Mouse (Mus musculus) forebrain, embryonic 14.5 days (tissue): ENCODE measurements at regions not wholly inside any gene's neighbourhood (a gene's known extent, or its start where the extent isn't known, plus 50 kb on each side); places are given as distances from the start of the nearest gene placed in this dataset.

Experiments used
- ATAC-seq: fragments of 200-750 bp; cut with Nextera tagmentation; 2 replicates; pipeline ENCODE4 v1.8.0; 2017; ENCODE audit warnings: mild to moderate bottlenecking, moderate library complexity
- DNase-seq: peaks from one replicate; pipeline ENCODE4 v3.0.0-alpha.2; 2015; ENCODE audit warnings: low spot score
- H3K27ac ChIP-seq: fragments of 300-500 bp; sonication (generic); 2 replicates; pipeline ENCODE4 v1.5.1; 2014; ENCODE audit warnings: low read depth, mild to moderate bottlenecking, control low read depth, low read length, moderate library complexity
- H3K27me3 ChIP-seq: fragments of 300-500 bp; sonication (generic); replicated peaks from 2 replicates; pipeline ENCODE4 v1.6.1; 2014; ENCODE audit warnings: low read length, control low read depth, mixed read lengths; ENCODE audit not compliant: control insufficient read depth, insufficient read depth
- H3K36me3 ChIP-seq: fragments of 300-500 bp; sonication (generic); 2 replicates; pipeline ENCODE4 v1.6.1; 2014; ENCODE audit warnings: low read length, control low read depth; ENCODE audit not compliant: control insufficient read depth, insufficient read depth
- H3K4me1 ChIP-seq: fragments of 300-500 bp; sonication (generic); 2 replicates; pipeline ENCODE4 v1.6.1; 2014; ENCODE audit warnings: antibody characterized with exemption, low read length, control low read depth; ENCODE audit not compliant: control insufficient read depth, insufficient read depth
- H3K4me2 ChIP-seq: fragments of 300-500 bp; sonication (generic); 2 replicates; pipeline ENCODE4 v1.6.1; 2014; ENCODE audit warnings: mild to moderate bottlenecking, control low read depth, low read length
- H3K4me3 ChIP-seq: fragments of 300-500 bp; sonication (generic); 2 replicates; pipeline ENCODE4 v1.5.1; 2014; ENCODE audit warnings: low read depth, low read length, control low read depth
- H3K9ac ChIP-seq: fragments of 300-500 bp; sonication (generic); 2 replicates; pipeline ENCODE4 v1.6.1; 2014; ENCODE audit warnings: mild to moderate bottlenecking, low read length, control low read depth, moderate library complexity
- H3K9me3 ChIP-seq: fragments of 300-500 bp; sonication (generic); replicated peaks from 2 replicates; pipeline ENCODE4 v1.6.1; 2016; ENCODE audit warnings: low read length, control low read depth, mixed read lengths; ENCODE audit not compliant: control insufficient read depth
- WGBS: fragments of 180-500 bp; shearing (Covaris S2); extraction: QIAGEN DNeasy Blood & Tissue Kit; methylation state at CpG from one replicate; pipeline ENCODE4 v1.1.7; 2014; 5-methylcytosine and 5-hydroxymethylcytosine counted together

- H3K4me2 ChIP-seq = no peak overlapping the region
- no peak overlapping the region for H3K9ac ChIP-seq
- H3K27ac ChIP-seq = no peak overlapping the region
- no peak for ATAC-seq
- WGBS = 69% methylated on average over 1 of the region's 1 CpGs
- no peaks in the 10 kb centered on the region for H3K9me3 ChIP-seq
- no peaks in the 10 kb centered on the region for H3K4me1 ChIP-seq
- no peaks in the 10 kb centered on the region for H3K36me3 ChIP-seq
- no peak overlapping the region for H3K4me3 ChIP-seq
- no peaks in the 10 kb centered on the region for H3K27me3 ChIP-seq
- no peak for DNase-seq
These were observed 237.5 kb downstream of the Osr1 start for GRCm38 (mm10) chr12:9807406-9807805.

DNA sequence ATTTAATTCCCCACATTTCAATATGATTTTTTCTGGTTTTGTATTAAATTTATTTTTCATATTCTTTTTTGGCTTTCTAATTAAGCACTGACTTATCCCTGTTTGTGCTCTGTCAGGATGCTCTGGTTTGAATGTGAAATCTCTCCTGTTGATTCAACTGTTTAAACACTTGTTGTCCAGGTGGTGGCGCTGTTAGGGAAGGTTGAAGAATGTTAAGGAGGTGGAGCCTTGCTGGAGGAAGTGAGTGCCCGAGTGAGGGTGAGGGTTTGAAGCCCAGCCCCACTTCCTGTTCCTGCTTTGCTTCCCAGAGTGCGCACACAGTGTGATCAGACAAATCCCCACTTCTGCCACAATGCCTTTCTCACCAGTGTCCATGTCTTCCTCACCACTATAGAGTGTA is 263.4 kb downstream of the Osr1 start:
- Histone ChIP-seq H3K27me3 (no peaks in the 10 kb centered on the region), H3K9me3 (no peaks in the 10 kb centered on the region), H3K4me2 (no peak overlapping the region), H3K4me3 (no peak overlapping the region), H3K27ac (no peak overlapping the region), H3K9ac (no peak overlapping the region), H3K36me3 (no peaks in the 10 kb centered on the region), H3K4me1 (no peaks in the 10 kb centered on the region)
- no peak for DNase-seq
- no peak for ATAC-seq
- 65% methylated on average over 3 of the region's 3 CpGs for WGBS

- Histone ChIP-seq H3K9me3 (no peaks in the 10 kb centered on the region), H3K36me3 (no peaks in the 10 kb centered on the region), H3K4me1 (no peaks in the 10 kb centered on the region), H3K4me2 (no peak overlapping the region), H3K27ac (no peak overlapping the region), H3K27me3 (no peaks in the 10 kb centered on the region), H3K9ac (no peak overlapping the region), H3K4me3 (no peak overlapping the region)
- DNase-seq = no peak
- WGBS = 69% methylated on average over 5 of the region's 5 CpGs
- no peak for ATAC-seq
These were observed 269.4 kb downstream of the Osr1 start for GRCm38 (mm10) chr12:9839198-9839845.

DNA sequence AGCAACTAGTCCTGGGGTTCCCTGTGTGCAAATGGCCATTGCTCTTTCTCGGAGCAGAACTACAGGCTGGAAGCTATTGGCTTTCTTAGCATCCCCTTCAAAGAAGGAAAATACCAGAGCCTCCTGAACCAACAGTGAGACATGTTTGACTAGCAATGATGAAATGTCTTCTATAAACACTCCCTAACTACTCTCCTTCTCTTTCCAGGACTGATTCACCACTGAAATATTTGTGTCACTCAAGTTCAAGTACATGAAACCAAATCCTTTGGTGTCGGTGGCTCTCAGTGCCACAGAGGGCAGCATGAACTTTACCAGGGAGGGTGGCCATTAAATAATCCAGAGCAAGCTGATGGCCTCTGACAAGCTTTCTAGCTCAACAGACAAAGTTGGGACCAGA is 270.0 kb downstream of the Osr1 start:
- Histone ChIP-seq H3K36me3 (no peaks in the 10 kb centered on the region), H3K27ac (no peak overlapping the region), H3K9me3 (no peaks in the 10 kb centered on the region), H3K4me3 (no peak overlapping the region), H3K27me3 (no peaks in the 10 kb centered on the region), H3K4me2 (no peak overlapping the region), H3K4me1 (no peaks in the 10 kb centered on the region), H3K9ac (no peak overlapping the region)
- WGBS = 92% methylated on average over 2 of the region's 2 CpGs
- ATAC-seq (no peak), DNase-seq (no peak)

DNA sequence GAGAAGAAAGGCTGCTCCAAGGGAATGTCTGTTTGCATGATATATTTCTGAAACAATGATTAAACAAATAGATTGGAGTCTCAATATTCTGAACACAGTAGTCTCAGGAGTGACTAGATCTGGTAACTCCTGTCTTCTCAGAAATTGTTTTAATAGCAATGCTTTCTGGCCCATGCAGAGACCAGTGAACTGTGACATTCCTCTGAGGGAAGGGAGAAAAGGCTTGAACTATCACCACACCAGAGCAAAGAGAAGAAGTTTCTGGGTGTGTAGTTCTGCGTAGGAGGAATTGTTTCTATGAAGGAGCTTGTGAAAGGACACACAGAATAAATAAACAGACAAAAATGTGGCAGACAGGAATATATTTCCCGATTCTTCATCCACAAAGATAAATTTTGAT is 277.1 kb downstream of the Osr1 start:
- WGBS = 82% methylated on average over 2 of the region's 2 CpGs
- H3K4me3 ChIP-seq = no peak overlapping the region
- no peaks in the 10 kb centered on the region for H3K36me3 ChIP-seq
- DNase-seq = no peak
- no peak overlapping the region for H3K27ac ChIP-seq
- no peaks in the 10 kb centered on the region for H3K9me3 ChIP-seq
- H3K27me3 ChIP-seq = no peaks in the 10 kb centered on the region
- no peaks in the 10 kb centered on the region for H3K4me1 ChIP-seq
- ATAC-seq = no peak
- H3K4me2 ChIP-seq = no peak overlapping the region
- H3K9ac ChIP-seq = no peak overlapping the region

DNA sequence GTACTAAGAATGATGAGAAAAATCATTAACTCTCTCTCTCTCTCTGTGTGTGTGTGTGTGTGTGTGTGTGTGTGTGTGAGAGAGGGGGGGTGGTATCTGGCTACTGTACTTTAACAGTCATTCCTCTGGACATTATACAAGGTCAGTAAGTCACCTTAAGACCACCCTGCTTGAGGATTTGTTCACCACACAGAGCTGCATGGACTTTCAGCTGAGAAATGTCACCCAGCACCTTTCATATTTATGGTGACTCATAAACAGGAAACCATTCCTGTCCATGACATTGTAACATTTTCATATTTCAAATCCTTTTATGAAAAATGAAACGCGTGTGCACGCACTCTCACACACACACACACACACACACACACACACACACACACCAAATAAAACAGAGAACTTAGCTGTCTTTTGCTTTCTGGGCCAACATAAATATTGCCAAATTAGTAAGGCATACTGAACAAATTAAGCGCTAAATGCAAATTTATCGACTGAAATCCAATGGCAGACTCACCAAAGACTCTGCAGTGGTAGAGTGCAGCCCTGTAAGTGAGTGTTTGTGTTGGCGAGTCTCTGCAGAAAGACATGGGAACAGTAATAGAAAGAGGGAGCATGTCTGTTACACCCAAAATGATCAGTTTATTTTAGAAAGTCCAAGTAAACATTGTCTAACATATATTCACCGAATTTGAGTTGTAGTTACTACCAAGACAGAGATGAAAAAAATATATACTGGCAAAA is 277.7 kb downstream of the Osr1 start:
- DNase-seq (no peak), ATAC-seq (no peak)
- H3K27me3 ChIP-seq = no peaks in the 10 kb centered on the region
- H3K4me1 ChIP-seq = no peaks in the 10 kb centered on the region
- no peak overlapping the region for H3K4me3 ChIP-seq
- H3K9me3 ChIP-seq = no peaks in the 10 kb centered on the region
- H3K27ac ChIP-seq = no peak overlapping the region
- WGBS = 88% methylated on average over 7 of the region's 7 CpGs
- H3K9ac ChIP-seq = no peak overlapping the region
- no peak overlapping the region for H3K4me2 ChIP-seq
- no peaks in the 10 kb centered on the region for H3K36me3 ChIP-seq

DNA sequence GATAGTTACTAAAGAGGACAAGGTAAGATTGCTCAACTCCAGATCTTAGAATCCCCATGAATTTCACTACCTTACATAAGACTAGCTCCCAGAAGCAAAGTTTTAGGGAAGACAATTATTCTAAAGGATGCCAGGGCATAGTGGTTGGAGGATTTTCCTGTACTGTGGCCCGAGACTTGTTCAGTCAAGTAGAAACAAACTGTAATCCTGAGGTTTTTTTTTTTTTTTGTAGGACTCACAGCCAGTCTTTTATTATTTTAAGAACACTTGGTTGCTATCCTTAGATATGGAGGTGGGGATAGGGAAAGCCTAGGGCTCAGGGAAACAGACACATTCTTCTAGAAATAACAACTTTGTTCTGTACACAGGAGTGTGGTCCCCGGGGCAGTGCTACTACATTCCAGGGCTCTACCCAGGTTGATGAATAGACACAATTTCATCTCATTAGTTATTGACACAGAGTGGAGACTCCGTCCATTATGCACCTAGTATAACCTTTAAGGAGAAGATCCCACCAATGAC is 285.6 kb downstream of the Osr1 start:
- Histone ChIP-seq H3K9me3 (no peaks in the 10 kb centered on the region), H3K9ac (no peak overlapping the region), H3K36me3 (no peaks in the 10 kb centered on the region), H3K4me3 (no peak overlapping the region), H3K4me2 (no peak overlapping the region), H3K4me1 (no peaks in the 10 kb centered on the region), H3K27ac (no peak overlapping the region), H3K27me3 (no peaks in the 10 kb centered on the region)
- WGBS = 73% methylated on average over 3 of the region's 3 CpGs
- ATAC-seq (no peak), DNase-seq (no peak)

GRCm38 (mm10) chr12:9856128-9856621 is 286.3 kb downstream of the Osr1 start:
- peak; percentile 44; the same call in 1 of the 2 replicates for ATAC-seq

GRCm38 (mm10) chr12:9857990-9858389 is 288.1 kb downstream of the Osr1 start:
- WGBS = 81% methylated on average over 2 of the region's 2 CpGs
- Histone ChIP-seq H3K4me3 (no peak overlapping the region), H3K4me1 (no peaks in the 10 kb centered on the region), H3K27ac (no peak overlapping the region), H3K9ac (no peak overlapping the region), H3K4me2 (no peak overlapping the region), H3K9me3 (no peaks in the 10 kb centered on the region), H3K36me3 (no peaks in the 10 kb centered on the region), H3K27me3 (no peaks in the 10 kb centered on the region)
- DNase-seq (no peak), ATAC-seq (no peak)

More at GRCm38 (mm10) chr12:9856128-9856621, 286.3 kb downstream of the Osr1 start:
- H3K4me3 ChIP-seq = no peak overlapping the region
- no peak overlapping the region for H3K4me2 ChIP-seq
- peak; percentile 2 for DNase-seq
- H3K27me3 ChIP-seq = no peaks in the 10 kb centered on the region
- H3K36me3 ChIP-seq = no peaks in the 10 kb centered on the region
- WGBS = 89% methylated on average over 8 of the region's 8 CpGs
- no peak overlapping the region for H3K9ac ChIP-seq
- no peak overlapping the region for H3K27ac ChIP-seq
- H3K4me1 ChIP-seq = no peaks in the 10 kb centered on the region
- H3K9me3 ChIP-seq = no peaks in the 10 kb centered on the region
